Mouse (Mus musculus): ENCODE results near the gene Kif4.

Kif4 gene

GRCm38 (mm10) chrX:100730266-100730665 is 104.7 kb downstream of the Kif4 start:
- no peak for DNase-seq (ENCODE audit: low spot score in 2 of 2)

- DNase-seq (ENCODE audit: low spot score in 2 of 2), result no peak
Measured at GRCm38 (mm10) chrX:100734359-100734758, 108.8 kb downstream of the Kif4 start.

- DNase-seq (ENCODE audit: low spot score in 2 of 2), result peak in 1 of 2 experiments; percentile 76
Measured at GRCm38 (mm10) chrX:100738918-100739317, 113.4 kb downstream of the Kif4 start.

- DNase-seq (ENCODE audit: low spot score in 2 of 2), result no peak
Measured at GRCm38 (mm10) chrX:100739443-100739842, 113.9 kb downstream of the Kif4 start.

GRCm38 (mm10) chrX:100740785-100741184 is 115.2 kb downstream of the Kif4 start:
- peak in 1 of 2 experiments; percentile 28 for DNase-seq (ENCODE audit: low spot score in 2 of 2)

GRCm38 (mm10) chrX:100741940-100742339 is 116.4 kb downstream of the Kif4 start:
- DNase-seq (ENCODE audit: low spot score in 2 of 2), result peak; percentile 65 to 86

- no peak for DNase-seq (ENCODE audit: low spot score in 2 of 2)
Measured at GRCm38 (mm10) chrX:100765855-100766254, 140.3 kb downstream of the Kif4 start.

- peak; percentile 49 to 70 for DNase-seq (ENCODE audit: low spot score in 2 of 2)
Measured at GRCm38 (mm10) chrX:100767181-100767884, 141.8 kb downstream of the Kif4 start, which contains the start of gene Dlg3. Dlg3 (plus strand) TSS chrX:100767722.

- DNase-seq (ENCODE audit: low spot score in 2 of 2), result no peak
Measured at GRCm38 (mm10) chrX:100767885-100768626, 142.5 kb downstream of the Kif4 start.

GRCm38 (mm10) chrX:100769281-100769680 is 143.7 kb downstream of the Kif4 start:
- DNase-seq (ENCODE audit: low spot score in 2 of 2), result no peak

- peak in 1 of 2 experiments; percentile 48 for DNase-seq (ENCODE audit: low spot score in 2 of 2)
Measured at GRCm38 (mm10) chrX:100774341-100774811, 148.8 kb downstream of the Kif4 start.

GRCm38 (mm10) chrX:100775405-100775804 is 149.9 kb downstream of the Kif4 start:
- no peak for DNase-seq (ENCODE audit: low spot score in 2 of 2)

- peak in 1 of 2 experiments; percentile 61 for DNase-seq (ENCODE audit: low spot score in 2 of 2)
Measured at GRCm38 (mm10) chrX:100776494-100776893, 151.0 kb downstream of the Kif4 start.

Measured in left cerebral cortex, adult 9 months (tissue).